Mouse (Mus musculus) retina, embryonic 14.5 days (tissue): ENCODE measurements around the gene Stk19.
A peak's percentile ranks its signal among the peaks of the same experiment; 100 is the strongest.
"Not testable (repeated sequence)": the region's sequence is repeated elsewhere in the genome, so short reads cannot be mapped to it uniquely, and the experiment has no call there.

ENCODE experiments used
- DNase-seq: peaks from one replicate; pipeline ENCODE4 v3.0.0-alpha.2; 2015; ENCODE audit warnings: low spot score

The Stk19 gene

DNA sequence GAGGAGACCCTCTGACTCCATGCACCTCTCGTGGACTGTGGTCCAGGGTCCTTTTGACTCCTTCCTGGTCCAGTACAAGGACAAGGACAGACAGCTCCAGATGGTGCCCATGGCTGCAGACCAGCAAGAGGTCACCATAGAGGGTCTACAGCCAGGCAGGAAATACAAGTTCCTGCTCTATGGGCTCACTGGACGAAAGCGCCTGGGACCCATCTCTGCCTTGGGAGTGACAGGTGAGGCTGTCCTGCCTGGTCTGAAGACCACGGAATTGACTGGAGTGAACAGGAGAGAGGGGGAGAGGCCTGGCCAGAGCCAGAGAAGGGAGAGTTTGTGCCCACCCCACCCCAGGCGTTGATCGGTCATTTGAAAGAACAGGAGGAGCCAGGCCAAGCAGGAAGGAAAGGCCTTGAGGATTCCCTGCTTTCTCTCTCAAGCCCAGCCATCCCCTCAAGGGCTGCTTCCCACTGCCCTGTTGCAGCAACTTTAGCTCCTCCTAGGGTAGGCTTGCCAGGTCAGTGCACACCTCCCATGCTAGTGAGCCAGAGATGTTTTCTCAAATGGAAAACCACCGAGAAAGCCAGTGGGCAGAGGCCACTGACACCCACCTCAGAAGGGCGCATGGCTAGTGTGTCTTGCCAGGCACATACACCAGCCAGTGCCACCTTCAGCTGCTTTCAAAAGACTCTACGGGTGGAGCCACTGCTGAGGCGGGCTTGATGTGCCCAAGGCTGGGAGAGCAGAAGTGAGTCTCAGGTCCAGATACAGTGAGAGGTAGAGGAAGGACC, 39.3 kb downstream of the Stk19 start:
- not testable (repeated sequence) for DNase-seq

DNA sequence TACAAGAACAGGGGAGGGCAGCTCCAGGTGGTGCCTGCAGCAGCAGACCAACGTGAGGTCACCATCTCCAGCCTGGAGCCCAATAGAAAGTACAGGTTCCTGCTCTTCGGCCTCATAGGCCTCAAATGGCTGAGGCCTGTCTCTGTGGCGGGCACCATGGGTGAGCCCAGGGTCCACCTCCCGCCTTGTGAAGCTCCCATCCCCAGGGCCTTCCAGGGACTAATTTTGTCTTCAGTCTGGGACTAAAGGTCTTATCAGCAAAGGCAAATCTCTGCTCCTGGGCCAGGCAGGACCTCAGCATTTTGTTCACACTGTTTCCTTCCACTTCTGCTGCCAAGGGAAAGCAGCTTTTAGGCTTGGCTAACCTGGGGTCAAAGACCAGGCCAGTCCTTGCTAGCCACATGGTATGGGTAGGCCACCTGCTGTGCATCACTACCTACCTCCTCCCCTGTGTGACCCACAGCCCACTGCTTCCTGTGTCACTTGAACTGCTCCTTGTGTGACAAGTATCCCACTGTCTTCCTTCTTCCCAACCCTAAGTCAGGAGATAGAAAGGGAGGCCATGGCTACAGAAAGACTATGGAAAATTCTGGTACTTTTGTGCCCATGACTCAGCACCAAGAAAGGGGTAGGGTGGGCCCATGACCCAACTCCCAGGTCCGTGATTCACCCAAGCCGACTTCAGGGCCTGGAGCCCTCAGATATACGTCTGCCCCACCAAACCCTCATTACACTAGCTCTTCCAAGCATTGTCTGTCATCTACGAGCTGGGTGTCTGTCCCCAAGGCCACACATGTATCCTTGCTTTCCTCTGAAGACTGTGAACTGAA, 40.2 kb downstream of the Stk19 start:
- no peak for DNase-seq

DNA sequence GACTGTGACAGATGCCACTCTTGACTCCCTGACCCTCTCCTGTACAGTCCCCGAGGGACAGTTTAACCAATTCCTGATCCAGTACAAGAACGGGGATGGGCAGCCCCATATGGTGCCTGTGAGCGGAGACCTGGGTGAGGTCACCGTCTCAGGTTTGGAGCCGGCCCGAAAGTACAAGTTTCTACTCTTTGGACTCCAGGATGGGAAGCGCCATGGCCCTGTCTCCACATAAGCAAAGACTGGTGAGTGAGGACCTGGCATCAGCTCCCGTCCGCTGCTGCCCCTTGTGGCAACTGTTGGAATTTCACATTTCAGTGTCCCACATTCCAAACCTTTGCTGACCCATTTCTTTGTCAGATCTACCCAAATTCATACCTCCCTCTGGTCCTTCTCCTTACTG, 41.1 kb downstream of the Stk19 start:
- DNase-seq = peak; percentile 66

DNA sequence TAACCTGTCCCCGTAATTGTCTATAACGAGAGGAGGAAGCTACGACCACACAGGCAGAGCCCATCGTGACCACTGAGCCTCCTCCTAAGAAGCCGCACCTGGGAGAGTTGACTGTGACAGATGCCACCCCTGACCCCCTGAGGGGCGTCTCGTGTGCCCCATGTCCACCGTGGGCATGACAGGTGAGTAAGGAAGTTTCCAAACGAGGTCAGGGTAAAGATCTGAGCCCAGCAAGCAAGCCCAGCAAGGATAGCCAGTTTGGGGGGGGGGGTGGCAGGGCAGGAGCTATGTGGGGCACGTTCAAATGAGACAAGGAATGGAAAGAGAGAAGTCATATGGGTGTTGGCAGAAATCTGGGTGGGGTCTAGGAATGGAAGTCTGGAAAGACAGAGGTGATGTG, 41.7 kb downstream of the Stk19 start:
- DNase-seq = no peak

DNA sequence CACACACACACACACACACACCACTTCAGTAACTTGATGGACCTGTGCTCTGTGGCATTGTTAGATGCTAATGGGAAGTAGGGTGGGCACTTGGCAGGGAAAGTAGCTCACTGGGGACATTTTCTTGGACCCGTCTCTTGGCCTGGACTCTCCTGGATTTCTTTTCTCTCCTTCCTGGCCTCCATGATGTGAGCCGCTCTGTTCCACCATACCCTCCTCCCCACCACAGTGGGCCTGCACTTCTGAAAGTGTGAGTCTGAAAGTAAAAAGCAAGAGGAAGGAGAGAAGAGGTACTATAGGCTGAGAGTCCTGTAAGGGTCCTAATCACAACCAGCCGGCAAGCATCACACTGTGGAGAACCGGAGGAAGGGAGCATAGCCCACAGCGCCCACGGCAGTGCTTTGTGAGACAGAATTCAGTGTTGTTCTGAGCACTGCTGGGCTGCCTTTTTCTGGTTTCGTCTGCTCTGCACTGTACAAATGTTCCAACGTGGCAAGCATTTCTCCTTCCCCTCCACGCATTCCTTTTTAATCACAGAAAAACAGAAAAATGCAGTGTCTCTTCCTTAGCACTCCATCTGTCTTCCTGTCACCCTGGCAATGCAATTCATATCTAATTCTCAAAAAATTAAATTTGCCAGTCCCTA, 58.9 kb downstream of the Stk19 start:
- no peak for DNase-seq
